Mouse (Mus musculus) bone marrow macrophage, adult 2 months (primary cell): ENCODE data around the gene H2-K1.

Source experiments
- CTCF ChIP-seq: IDR thresholded peaks from 2 replicates; pipeline ENCODE4 v1.5.1; 2012; ENCODE audit warnings: low read depth, mild to moderate bottlenecking, low read length, moderate library complexity
- POLR2A ChIP-seq: IDR thresholded peaks from 2 replicates; pipeline ENCODE4 v1.6.1; 2012; ENCODE audit warnings: mild to moderate bottlenecking, low read depth, low read length, borderline replicate concordance

DNA sequence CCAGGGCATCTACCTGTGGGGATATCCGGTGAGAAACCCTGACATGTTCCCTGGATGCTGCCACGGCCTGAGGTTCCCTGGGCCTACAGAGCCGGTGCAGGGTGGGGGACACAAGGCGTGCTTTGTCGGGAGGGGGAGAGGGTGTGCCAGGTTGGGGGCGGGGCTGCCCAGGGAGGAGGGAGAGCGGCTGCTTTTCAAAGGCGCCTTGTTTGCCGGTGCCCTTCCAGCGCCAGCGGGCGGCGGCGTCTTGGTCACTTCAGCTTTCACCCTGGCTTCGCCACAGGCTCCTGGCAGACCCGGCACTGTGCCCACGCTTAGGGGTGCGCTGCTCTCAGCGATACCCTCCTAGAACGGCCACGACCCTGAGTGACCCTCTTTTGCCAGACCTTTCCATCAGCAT, 38.3 kb upstream of the H2-K1 start:
- TF ChIP-seq CTCF (no peak), POLR2A (no peak)
